Mouse (Mus musculus) urinary bladder, postnatal 14 days (tissue): ENCODE data around the gene P4ha1.

Experiments used
- DNase-seq: peaks from one replicate; pipeline ENCODE4 v3.0.0; 2021; ENCODE audit warnings: low spot score

Gene P4ha1

DNA sequence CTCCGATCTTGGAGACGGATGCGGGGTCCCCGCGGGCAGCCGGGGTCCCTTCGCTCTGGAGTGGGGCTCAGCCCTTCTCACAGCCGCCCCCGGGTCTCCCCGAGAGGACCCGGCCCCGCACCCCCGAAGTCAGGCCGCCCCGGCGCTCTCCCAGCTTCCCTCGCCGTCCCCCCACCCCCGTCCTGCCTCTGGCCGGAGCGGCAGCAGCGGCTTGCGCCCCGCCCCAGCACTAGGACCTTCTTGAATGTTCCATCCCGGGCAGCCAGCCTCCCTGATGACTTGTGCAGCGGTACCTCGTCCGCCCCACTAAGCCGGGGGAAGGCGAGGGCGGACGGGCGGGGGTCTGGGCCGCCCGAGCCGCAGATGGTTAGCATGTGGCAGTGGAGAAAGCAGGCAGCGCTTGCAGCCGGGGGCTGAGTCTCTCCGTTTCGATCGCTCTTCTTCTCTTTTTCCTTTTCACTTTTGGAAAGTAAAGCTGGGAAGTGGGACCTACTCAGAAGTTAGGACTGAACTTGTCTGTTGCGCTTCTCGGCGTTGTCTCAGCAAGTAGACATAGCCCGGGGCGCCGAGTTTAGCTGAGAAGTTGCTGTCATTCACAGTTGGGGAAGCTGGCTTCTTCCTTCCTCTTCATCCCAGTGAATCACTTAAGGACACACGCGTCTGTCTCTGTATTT, 529 bp downstream of the P4ha1 start:
- peak; percentile 72 for DNase-seq

DNA sequence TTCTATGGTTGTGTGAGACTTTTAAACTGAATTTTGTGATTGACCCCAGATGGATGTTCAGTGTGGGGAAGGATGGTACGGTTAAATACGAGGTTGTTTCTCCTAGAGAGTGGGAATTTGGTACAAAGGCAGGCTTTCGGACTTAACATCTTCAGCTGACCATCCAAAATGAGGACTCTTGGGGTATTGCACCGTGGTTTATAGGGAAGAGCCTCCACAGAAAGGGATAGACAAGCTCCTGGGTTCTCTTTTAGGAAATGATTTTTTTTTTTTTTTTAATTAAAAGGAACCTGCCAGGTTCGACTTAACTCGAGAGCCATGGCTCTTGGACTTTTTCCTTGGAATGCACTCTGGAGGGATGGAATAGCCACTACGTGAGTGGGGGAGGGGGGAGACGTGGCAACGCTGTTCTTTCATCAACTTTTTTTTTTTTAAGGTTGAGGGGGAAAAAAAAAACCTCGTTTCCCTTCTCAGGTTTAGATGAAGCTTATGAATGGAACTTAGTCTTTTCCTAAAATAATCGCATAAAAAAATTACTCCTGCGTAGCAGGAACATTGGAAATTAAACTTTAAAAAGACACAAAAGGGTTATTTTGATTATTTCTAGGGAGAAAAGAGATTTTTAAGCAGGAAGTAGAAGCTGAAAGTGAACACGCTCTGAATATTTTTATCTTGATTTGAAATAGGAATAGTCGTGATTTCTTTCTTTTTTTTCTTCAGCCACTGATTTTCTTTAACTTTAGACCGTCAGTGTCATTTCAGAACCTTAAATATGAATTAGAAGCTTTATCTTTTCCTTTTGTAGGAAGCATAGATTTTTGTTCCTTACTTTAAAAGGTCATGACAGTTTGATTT, 1.4 kb downstream of the P4ha1 start:
- no peak for DNase-seq

DNA sequence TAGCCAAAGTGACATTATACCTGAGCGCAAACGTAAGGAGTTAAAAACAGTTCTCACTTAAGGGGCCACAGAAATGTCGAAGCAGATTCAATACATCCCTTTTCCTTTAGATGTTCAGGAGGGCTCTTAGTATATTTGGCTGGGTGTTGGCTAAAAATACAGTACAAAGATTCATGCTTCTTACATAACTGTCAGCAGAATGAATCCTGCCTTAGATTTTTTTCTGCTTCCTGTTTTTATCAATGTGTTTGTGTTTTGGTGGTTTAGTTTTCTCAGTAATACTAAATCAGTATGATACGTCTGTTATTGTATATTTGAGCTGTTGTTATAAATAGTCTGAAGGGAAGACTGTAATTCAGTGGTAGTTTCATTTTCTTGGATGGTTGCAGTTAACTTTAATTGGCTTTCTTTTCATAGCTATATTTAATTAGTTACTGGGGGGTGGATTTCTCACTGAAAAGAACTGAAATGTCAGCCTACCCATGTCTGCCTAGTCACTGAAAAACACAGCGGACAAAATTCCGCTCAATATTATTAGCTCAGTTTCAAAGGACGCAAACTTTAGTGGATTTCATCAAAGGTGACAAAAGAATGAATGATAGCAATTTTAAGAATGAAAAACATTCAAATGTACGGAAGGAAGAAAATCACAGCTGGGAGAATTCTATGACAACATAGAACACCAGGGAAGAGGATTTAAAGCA, 3.7 kb downstream of the P4ha1 start:
- no peak for DNase-seq

DNA sequence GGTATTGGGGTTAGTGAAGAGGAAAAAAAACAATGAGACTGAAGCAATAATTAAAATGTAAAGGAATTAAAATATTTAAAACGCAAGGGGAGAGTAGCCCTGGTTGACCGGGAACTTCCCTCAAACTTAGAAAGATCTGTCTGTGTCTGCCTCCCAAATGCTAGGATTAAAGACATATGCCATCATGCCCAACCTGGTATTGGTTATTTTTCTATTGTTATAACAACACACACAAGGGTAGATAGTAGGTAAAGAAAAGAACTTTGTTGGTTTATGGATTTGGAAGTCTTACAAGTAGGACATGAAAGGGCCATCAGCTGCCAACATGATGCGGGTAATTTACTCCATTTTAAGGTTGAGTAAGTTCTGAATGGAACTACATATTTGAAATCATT, 4.2 kb downstream of the P4ha1 start:
- no peak for DNase-seq

- DNase-seq, result no peak
Observed at GRCm38 (mm10) chr10:59331546-59332256, 8.6 kb downstream of the P4ha1 start.

- DNase-seq, result no peak
Observed at GRCm38 (mm10) chr10:59333400-59333799, 10.3 kb downstream of the P4ha1 start.

DNA sequence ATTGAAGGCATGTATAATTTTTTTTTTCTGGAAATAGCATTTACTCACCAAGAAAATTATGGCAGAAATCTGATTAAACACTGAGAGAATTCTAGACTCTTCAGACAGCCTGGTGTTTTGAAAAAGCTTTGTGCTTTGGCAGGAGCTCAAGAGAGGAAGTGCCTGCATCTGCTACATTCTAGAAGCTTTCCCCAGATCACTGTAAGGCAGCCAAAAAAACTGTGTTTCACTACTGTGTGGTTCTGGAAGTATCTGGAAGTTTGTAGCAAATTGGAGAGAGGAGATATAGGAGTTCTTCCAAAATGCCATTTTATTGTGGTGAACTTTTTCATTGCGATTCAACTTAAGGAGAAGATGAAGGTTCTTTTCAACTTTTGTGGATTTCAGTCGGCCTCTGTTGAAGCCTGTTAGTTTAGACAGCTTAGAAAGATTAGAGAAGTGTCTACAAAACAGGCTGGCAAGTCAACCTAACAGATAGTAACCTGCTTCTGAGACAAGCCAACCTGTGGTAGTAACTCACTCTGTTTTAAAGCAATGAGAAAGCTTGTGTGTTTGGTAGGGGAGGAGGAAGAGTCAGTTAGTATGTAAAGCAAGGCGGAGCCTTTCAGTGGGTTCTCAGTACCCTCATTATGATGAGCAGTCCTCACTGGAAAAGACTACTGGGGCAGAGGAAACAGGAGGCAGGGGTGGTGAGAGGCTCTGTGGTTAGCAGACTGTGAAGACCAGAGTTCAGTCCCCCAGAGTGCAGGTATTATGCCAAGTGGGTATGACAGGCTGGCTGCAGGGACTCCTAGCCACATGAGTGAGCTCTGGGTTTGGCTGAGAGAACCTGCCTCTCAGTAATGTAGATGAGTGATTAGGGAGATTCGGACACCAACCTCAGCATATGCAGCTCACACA, 12.1 kb downstream of the P4ha1 start:
- DNase-seq, result peak; percentile 52

GRCm38 (mm10) chr10:59336124-59336523, 13.0 kb downstream of the P4ha1 start:
- no peak for DNase-seq

DNA sequence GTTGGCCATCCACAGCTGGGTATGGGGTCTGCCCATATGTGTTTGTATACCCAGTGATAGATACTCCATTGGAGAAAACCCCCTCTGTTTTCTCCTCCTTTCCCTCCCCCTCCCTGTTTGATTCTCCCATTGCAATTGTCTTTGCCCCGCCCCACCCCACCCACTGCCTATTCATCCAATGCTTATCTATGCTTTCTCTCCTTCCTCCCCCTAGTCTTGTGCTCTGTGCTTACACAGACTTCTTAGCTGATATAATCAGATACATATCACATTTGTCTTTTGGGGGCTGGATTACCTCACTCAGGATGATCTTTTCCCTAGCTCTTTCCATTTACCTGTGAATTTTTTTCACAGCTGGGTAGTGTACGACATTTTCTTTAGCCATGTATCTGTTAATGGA, 23.5 kb downstream of the P4ha1 start:
- no peak for DNase-seq

GRCm38 (mm10) chr10:59348200-59348599, 25.1 kb downstream of the P4ha1 start:
- DNase-seq, result no peak

DNA sequence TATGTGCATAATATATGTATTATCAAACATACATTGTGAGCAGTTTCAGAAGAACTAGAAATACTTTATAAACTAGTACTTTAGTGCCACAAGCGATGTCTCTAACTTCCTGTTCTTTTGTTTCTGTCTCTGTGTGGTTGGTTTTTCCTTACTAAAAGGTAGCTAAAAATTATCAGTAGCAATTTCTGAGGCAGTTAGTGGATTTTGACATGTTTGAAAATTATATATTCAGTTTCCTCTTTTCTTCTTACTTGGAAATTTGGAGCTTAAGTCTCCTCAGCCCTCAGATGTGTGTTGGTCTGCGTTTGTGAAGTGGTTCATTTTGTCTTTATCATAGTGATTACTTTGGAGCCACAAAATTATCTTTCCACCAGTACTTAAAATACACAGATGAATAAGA, 26.4 kb downstream of the P4ha1 start:
- DNase-seq, result no peak

DNA sequence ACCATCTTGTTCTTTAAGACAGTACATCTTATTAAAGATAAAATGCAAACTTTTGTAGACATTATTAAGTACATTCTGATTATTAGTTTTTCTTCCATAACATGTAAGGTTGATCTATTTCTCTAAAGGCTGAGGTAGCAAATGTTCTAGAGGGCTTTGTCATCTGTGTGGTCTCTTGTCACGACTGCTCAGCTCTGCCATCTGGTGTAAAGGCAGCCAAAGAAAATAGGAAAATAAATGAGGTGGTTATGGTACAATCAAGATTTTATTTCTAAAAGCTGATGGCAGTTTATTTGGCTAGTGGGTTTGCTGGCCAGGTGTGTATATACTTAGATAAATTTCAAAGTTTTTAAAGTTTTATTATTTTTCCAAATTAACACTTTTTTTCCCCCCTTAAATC, 30.0 kb downstream of the P4ha1 start:
- DNase-seq, result no peak

GRCm38 (mm10) chr10:59354120-59354519, 31.0 kb downstream of the P4ha1 start:
- no peak for DNase-seq

GRCm38 (mm10) chr10:59355020-59355419, 31.9 kb downstream of the P4ha1 start:
- no peak for DNase-seq

GRCm38 (mm10) chr10:59358744-59359143, 35.6 kb downstream of the P4ha1 start:
- no peak for DNase-seq

DNA sequence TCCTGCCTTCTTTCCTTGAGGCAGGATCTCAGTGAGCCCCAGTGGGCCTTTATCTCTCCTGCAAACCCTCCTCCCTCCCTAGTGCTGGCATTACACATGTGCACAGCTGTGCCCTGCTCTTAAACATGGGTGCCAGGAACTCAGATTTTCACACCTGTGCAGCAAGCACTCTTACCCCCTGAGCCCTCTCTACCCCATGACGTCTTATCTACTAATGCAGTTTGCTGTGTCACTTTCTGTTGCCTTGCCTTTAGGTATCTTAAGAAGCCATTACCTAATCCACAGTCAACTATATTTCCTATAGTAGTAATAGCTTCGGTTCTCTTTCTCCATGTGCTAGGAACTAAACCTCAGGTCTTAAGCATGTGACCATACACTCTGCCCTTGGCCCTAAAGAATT, 40.1 kb downstream of the P4ha1 start:
- DNase-seq, result no peak

DNA sequence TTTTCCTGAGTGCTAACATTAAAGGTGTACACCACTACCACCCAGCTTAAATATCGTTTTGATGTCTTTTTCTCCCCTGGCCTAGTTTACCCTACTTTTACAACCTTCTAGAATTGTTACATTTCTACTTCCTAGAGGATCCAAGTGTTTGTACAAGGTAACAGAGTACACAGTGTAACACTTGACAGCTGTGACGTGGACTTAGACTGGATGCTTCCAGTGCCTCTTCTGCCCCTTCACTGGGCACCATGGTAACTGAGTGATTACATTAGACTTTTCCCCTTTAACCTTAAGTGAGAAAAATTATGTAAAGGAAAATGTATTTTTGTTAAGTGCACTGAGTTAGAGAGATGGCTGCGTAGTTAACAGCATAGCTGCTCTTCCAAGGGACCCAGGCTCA, 41.5 kb downstream of the P4ha1 start:
- no peak for DNase-seq

DNA sequence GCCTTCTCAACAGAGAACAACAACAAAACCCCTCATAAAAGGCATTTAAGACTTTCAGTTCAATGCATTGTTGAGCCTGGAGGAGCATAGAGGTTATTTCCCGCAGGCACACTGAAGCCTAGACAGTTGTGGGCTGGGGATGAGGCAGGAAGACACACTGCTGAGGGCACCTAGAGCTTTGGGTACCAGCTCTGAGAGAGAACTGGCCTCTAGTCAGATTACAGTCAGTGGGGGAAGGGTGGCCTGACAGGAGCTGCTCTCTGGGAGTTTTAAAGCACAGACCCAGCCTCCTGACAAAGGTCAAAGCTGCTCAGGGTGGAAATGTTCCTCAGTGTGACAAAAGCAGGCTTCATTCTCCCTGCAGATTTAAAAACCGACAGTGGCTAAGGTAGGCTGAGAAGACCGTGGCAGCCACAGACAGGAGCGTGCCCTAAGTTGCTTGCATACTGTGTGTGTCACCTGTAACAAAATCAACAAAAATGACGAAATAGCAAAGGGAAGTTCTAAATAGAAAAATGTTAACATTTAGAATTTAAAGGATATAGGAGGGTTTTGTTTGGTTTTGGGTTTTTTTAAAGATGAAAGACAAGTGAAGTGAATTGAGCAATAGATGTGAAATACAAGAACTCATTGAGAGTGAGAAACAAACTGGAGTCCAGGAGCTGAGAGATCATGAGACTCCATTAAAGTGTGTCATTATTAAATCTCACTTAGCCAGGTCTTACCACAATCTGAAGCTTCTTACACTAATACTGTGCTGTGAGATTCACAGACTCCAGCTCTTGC, 42.9 kb downstream of the P4ha1 start:
- no peak for DNase-seq

GRCm38 (mm10) chr10:59366746-59367145, 43.6 kb downstream of the P4ha1 start:
- DNase-seq, result no peak

GRCm38 (mm10) chr10:59367206-59367605, 44.1 kb downstream of the P4ha1 start:
- no peak for DNase-seq
